Mouse (Mus musculus) ES-CJ7 (cell line): ENCODE data around the gene Tmem235.

Source experiments
- DNase-seq: peaks from one replicate; pipeline ENCODE4 v3.0.0; 2011; ENCODE audit warnings: low read depth, low spot score

Gene Tmem235

GRCm38 (mm10) chr11:117864805-117865204 is 4.3 kb downstream of the Tmem235 start:
- no peak for DNase-seq

GRCm38 (mm10) chr11:117865988-117866387 is 5.4 kb downstream of the Tmem235 start:
- DNase-seq: no peak

- DNase-seq: peak; percentile 88
Observed at GRCm38 (mm10) chr11:117870688-117871365, 10.3 kb downstream of the Tmem235 start.

GRCm38 (mm10) chr11:117871376-117871775 is 10.8 kb downstream of the Tmem235 start:
- DNase-seq: no peak

GRCm38 (mm10) chr11:117871911-117872584 is 11.5 kb downstream of the Tmem235 start:
- DNase-seq: no peak

GRCm38 (mm10) chr11:117872861-117873608 is 12.5 kb downstream of the Tmem235 start, which contains the start of gene Tha1:
Tha1 (minus strand) TSS chr11:117873481.
- peak; percentile 54 for DNase-seq

- peak; percentile 72 for DNase-seq
Observed at GRCm38 (mm10) chr11:117874419-117874818, 13.9 kb downstream of the Tmem235 start.

GRCm38 (mm10) chr11:117875681-117876080 is 15.1 kb downstream of the Tmem235 start:
- DNase-seq: peak; percentile 77

GRCm38 (mm10) chr11:117877917-117878745 is 17.6 kb downstream of the Tmem235 start:
- no peak for DNase-seq

GRCm38 (mm10) chr11:117878892-117879291 is 18.3 kb downstream of the Tmem235 start:
- no peak for DNase-seq

- peak; percentile 68 for DNase-seq
Observed at GRCm38 (mm10) chr11:117879676-117880075, 19.1 kb downstream of the Tmem235 start.

GRCm38 (mm10) chr11:117880336-117880976 is 19.9 kb downstream of the Tmem235 start:
- DNase-seq: no peak

GRCm38 (mm10) chr11:117880977-117881358 is 20.4 kb downstream of the Tmem235 start:
- no peak for DNase-seq

- DNase-seq: no peak
Observed at GRCm38 (mm10) chr11:117881787-117882186, 21.2 kb downstream of the Tmem235 start.

GRCm38 (mm10) chr11:117882208-117882607 is 21.7 kb downstream of the Tmem235 start:
- DNase-seq: no peak

- no peak for DNase-seq
Observed at GRCm38 (mm10) chr11:117886000-117886399, 25.4 kb downstream of the Tmem235 start.

- peak; percentile 95 for DNase-seq
Observed at GRCm38 (mm10) chr11:117888168-117888852, 27.8 kb downstream of the Tmem235 start.

GRCm38 (mm10) chr11:117888853-117889822 is 28.6 kb downstream of the Tmem235 start:
- peak; percentile 92 for DNase-seq

- no peak for DNase-seq
Observed at GRCm38 (mm10) chr11:117889887-117890340, 29.4 kb downstream of the Tmem235 start.
